Mouse (Mus musculus): ENCODE data around the gene Zfp169. TPM values are rescaled to one million over a fixed set of nuclear protein-coding genes. Genes with fewer than 3 reads are reported as not detected.

Gene Zfp169
- total and polyA plus RNA-seq, 3 experiments: 2.9 to 6.6 (median 4.2) TPM

DNA sequence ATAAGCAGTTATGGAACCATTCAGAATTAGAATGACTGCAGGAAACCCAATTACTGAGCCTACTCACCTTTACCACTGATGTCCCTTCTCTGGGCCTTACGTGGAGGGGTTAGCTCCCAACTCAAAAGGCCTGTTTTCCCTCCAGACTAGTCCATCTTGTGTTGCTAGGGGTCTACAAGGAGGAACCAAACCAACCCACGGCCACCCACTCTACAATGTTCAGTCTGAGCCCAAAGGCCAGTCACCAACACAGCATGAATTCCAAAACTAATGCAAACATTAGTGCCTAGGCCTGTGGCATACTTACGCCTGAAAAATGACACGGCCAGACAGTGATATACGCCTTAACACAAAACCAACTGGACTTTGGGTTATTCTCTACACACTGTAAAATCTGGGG lies 20.2 kb upstream of the Zfp169 start:
- no peak for DNase-seq (ENCODE audit: extremely low read depth)
- no peak overlapping the region for H3K27ac ChIP-seq (ENCODE audit: insufficient read depth, low read depth)
- H3K4me3 ChIP-seq (replicated peaks in 1 of 3; ENCODE audit: low read depth in 2 of 3, low read length in 2 of 3, poor library complexity in 1 of 3): no peak overlapping the region
- H3K9me3 ChIP-seq (replicated peaks; ENCODE audit: low read length): no peaks in the 10 kb centered on the region
- peaks cover 0 to 10% of the 10 kb centered on the region in 2 experiments; a peak in 2 of 4 replicates for H3K4me1 ChIP-seq (ENCODE audit: control insufficient read depth in 1 of 2, insufficient read depth in 2 of 2)
- H3K36me3 ChIP-seq (replicated peaks in 1 of 2; ENCODE audit: control insufficient read depth in 1 of 2, insufficient read depth in 1 of 2, low read length in 1 of 2): peaks cover 6 to 43% of the 10 kb centered on the region in 2 experiments
- no peaks in the 10 kb centered on the region for H3K27me3 ChIP-seq (replicated peaks)
- no peak overlapping the region for H3K9ac ChIP-seq (ENCODE audit: insufficient read depth, low read depth)
- H3K4me2 ChIP-seq (ENCODE audit: insufficient read depth, low read depth, poor library complexity, severe bottlenecking): no peak overlapping the region
- dilution Hi-C loops (cut with MboI; ENCODE audit: extremely low pct_ligation_motif_present, extremely low pct_unique_long_range_greater_than_20kb, low sequenced_read_pairs): no loop called here
- H3K79me2 ChIP-seq (replicated peaks; ENCODE audit: control insufficient read depth, extremely low read depth, insufficient read depth, poor library complexity, severe bottlenecking): peaks cover 14% of the 10 kb centered on the region
- in situ Hi-C loops (cut with MboI; ENCODE audit: low pct_ligation_motif_present, low pct_unique_long_range_greater_than_20kb, low sequenced_read_pairs): loop anchor here (5.0 to 25.0 kb wide), 2 partner anchors 39 to 279 kb away; no protein-coding TSS in a partner anchor
- TF ChIP-seq ETS1 (conservative IDR thresholded peaks at IDR 0.05; ENCODE audit: low read depth, low read length) (no peak), POLR2AphosphoS2 (IDR thresholded peaks at IDR 0.05; ENCODE audit: low read depth, low read length) (peak; percentile 51; the same call in 1 of the 2 replicates)

DNA sequence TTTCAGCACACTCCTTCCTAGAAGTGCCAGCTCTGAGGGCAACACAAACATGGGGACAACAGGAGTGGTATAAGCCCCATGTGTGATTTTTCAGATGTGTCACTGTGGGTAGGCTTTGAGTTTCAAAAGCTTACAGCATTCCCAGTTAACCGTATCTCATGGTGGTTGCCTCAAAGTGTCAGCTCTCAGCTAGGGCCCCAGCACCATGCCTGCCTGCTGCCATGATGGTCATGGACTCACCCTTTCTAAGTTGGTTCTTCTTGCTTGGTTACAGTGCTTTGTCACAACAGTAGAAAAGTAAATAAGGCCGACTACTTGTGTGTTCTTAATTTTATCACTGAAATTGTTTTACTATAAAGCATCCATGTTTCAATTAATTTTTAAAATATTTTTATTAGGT lies 18.2 kb upstream of the Zfp169 start:
- no peaks in the 10 kb centered on the region for H3K9me3 ChIP-seq (replicated peaks; ENCODE audit: low read length)
- peaks cover 4% of the 10 kb centered on the region; the same call in 1 of the 2 replicates for H3K79me2 ChIP-seq (replicated peaks; ENCODE audit: control insufficient read depth, extremely low read depth, insufficient read depth, poor library complexity, severe bottlenecking)
- H3K4me2 ChIP-seq (ENCODE audit: insufficient read depth, low read depth, poor library complexity, severe bottlenecking): no peak overlapping the region
- no peak overlapping the region for H3K4me3 ChIP-seq (replicated peaks in 1 of 3; ENCODE audit: low read depth in 2 of 3, low read length in 2 of 3, poor library complexity in 1 of 3)
- H3K27me3 ChIP-seq (replicated peaks): no peaks in the 10 kb centered on the region
- in situ Hi-C loops (cut with MboI; ENCODE audit: low pct_ligation_motif_present, low pct_unique_long_range_greater_than_20kb, low sequenced_read_pairs) (loop anchor here (5.0 to 25.0 kb wide), 2 partner anchors 41 to 281 kb away; no protein-coding TSS in a partner anchor), dilution Hi-C loops (cut with MboI; ENCODE audit: extremely low pct_ligation_motif_present, extremely low pct_unique_long_range_greater_than_20kb, low sequenced_read_pairs) (no loop called here)
- no peak for DNase-seq (ENCODE audit: extremely low read depth)
- H3K36me3 ChIP-seq (replicated peaks in 1 of 2; ENCODE audit: control insufficient read depth in 1 of 2, insufficient read depth in 1 of 2, low read length in 1 of 2): peaks cover 3 to 23% of the 10 kb centered on the region in 2 experiments
- no peak overlapping the region for H3K9ac ChIP-seq (ENCODE audit: insufficient read depth, low read depth)
- H3K4me1 ChIP-seq (ENCODE audit: control insufficient read depth in 1 of 2, insufficient read depth in 2 of 2): peaks cover 0 to 10% of the 10 kb centered on the region in 2 experiments; a peak in 2 of 4 replicates
- no peak for TF ChIP-seq SMC3 (IDR thresholded peaks at IDR 0.05; ENCODE audit: low read depth, low read length)
- no peak for TF ChIP-seq MAX (IDR thresholded peaks at IDR 0.05; ENCODE audit: low read length)
- no peak for TF ChIP-seq NELFE (IDR thresholded peaks at IDR 0.05; ENCODE audit: low read depth, low read length)
- no peak for TF ChIP-seq USF1 (IDR thresholded peaks at IDR 0.05; ENCODE audit: low read depth, low read length)
- TF ChIP-seq ZC3H11A (IDR thresholded peaks at IDR 0.05; ENCODE audit: low read depth, low read length): no peak
- TF ChIP-seq POLR2AphosphoS2 (IDR thresholded peaks at IDR 0.05; ENCODE audit: low read depth, low read length): no peak
- TF ChIP-seq ZKSCAN1 (IDR thresholded peaks at IDR 0.05; ENCODE audit: borderline replicate concordance, low read depth, low read length): no peak
- no peak for TF ChIP-seq POLR2A (IDR thresholded peaks at IDR 0.05; ENCODE audit: low read depth, low read length)
- no peak for TF ChIP-seq ETS1 (conservative IDR thresholded peaks at IDR 0.05; ENCODE audit: low read depth, low read length)
- no peak for TF ChIP-seq ELF1 (IDR thresholded peaks at IDR 0.05; ENCODE audit: low read depth, low read length)
- TF ChIP-seq CHD2 (IDR thresholded peaks at IDR 0.05; ENCODE audit: low read length): no peak
- no peak for TF ChIP-seq TBP (conservative IDR thresholded peaks at IDR 0.05; ENCODE audit: low read depth, low read length)
- no peak for TF ChIP-seq ZMIZ1 (IDR thresholded peaks at IDR 0.05; ENCODE audit: low read depth, low read length)
- TF ChIP-seq PAX5 (IDR thresholded peaks at IDR 0.05; ENCODE audit: low read length): no peak
- no peak for TF ChIP-seq CTCF (conservative IDR thresholded peaks at IDR 0.05 in 1 of 2, IDR thresholded peaks at IDR 0.05 in 1 of 2; ENCODE audit: low read depth in 2 of 2, low read length in 2 of 2)
- H3K27ac ChIP-seq (ENCODE audit: insufficient read depth, low read depth): no peak overlapping the region

All from CH12.LX (cell line).